Mouse (Mus musculus) erythroblast, adult 5-6 weeks (primary cell): ENCODE data around the gene Rack1. TPM values are rescaled to one million over a fixed set of nuclear protein-coding genes. Genes with fewer than 3 reads are reported as not detected.
"Not testable (repeated sequence)": the region's sequence is repeated elsewhere in the genome, so short reads cannot be mapped to it uniquely, and the experiment has no call there.

Experiments used
- ATAC-seq: replicated peaks from 2 replicates; pipeline ENCODE4 v1.8.0; 2016; ENCODE audit warnings: moderate number of reproducible peaks, mild to moderate bottlenecking, moderate TSS enrichment, inconsistent platforms; ENCODE audit not compliant: poor library complexity, low FRiP score, severe bottlenecking
- total RNA-seq, 2 experiments: library from RNA; stranded (forward) in 1 of 2; stranded (reverse) in 1 of 2; fragments of 150-400 nt in 1 of 2; fragments of 200-764, 138-1000 nt in 1 of 2; gene quantifications; 2 replicates each; pipeline versions ENCODE4 v1.2.3 to v1.2.4; 2015 to 2017; ENCODE audit warnings: low replicate concordance in 2 of 2

Gene Rack1
- total RNA-seq, 2 experiments from 2014 or later, result 242 to 630 TPM

DNA sequence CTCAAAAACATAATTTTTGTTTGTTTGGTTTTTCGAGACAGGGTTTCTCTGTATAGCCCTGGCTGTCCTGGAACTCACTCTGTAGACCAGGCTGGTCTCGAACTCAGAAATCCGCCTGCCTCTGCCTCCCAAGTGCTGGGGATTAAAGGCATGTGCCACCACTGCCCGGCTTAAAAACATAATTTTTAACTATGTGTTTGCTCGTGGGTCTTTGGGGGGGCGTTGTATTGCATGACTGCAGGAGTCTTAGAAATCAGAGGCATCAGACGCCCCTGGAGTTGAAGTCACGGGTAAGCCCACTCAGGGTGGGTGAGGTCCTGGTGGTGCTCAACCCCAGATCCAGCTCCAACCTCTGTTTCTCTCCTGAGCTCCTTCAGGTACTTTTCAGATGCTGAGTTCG is 8.2 kb upstream of the Rack1 start:
- ATAC-seq, result not testable (repeated sequence)

DNA sequence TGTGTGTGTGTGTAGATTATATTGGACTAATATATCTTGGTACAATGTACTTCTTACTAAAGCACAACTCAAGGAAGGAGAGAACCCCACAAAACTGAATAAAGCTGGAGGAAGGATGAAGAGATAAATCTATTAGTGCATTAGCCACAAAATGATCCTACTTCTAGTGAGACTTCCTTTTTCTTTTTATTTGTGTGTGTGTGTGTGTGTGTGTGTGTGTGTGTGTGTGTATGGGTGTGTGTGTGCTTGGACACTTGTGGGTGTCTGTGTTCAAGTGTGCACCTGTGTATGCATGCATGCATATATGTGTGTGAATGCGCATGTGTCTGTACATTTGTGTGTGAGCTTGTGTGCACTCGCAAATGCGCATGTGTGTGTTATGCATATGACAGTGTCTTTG is 6.9 kb upstream of the Rack1 start:
- no peak for ATAC-seq

DNA sequence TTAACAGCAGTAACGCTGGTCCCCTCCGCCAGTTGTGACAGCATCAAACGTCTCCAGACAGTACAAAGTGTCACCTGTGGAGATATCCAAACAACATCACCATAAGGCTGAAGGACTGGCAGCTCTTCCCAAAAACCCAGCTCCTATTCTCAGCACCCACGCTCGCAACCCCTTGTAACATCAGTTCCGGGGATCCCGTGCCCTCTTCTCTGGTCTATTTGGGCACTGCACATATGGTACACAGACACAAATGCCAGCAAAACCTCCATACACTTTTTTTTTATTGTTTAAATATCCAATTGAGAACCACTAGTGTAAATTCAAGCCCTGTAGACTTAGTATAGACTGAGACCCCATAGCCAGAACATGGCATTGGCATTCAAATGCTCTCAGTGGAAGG is 4.9 kb upstream of the Rack1 start:
- no peak for ATAC-seq

DNA sequence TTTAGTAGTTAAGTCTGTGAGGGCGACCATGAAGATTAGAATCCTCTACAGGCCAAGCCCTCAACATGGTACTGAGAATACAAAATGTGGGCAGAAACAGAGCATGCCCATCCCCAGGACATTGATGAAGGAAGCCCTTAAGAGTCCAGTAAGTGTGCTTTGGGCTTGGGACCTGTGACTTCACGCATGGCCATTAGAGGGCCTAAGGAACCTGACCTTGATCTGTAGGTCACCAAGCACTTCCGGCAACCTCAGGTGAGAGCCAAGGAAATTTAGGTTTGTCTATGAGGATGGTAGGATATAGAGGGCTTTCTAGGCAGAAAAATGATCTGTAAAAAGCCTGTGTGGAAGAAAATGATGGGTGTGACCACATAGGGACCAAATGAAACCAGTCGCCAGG is 3.8 kb upstream of the Rack1 start:
- no peak for ATAC-seq

DNA sequence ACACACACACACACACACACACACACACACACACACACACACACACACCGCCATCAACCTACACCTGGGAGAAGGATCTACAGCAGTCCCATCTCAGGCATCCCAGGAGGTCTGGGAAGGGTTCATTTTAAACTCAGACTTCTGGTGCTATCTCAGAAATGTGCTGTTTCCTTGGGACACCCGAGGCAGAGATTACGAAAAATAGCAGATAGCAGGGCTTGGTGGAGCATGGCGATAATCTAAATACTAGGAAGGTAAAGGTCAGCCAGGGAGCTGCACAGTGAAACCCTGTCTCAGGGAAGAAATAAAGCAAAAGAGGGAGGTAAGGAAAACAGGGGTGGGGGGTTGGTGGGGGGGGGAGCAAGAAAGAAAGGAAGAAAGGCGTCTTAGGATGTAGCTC is 2.8 kb upstream of the Rack1 start:
- ATAC-seq, result no peak

DNA sequence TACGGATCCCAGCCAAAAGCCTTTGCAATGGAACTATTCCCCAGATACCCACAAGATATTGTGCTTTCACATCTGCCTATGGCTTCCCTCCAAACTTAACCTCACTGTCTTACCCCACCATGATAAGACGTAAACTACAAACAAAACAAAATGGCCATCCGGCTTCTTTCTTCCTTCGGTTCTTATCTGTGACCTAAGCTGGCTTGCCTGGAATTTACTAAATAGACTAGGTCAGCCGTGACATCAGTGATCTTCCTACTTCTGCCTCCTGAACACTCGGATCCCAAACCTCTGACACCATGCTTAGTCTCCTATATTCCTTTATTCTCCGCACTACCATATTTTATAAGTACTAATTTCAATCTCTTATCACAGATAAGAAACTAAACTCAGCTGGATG is 1.8 kb upstream of the Rack1 start:
- no peak for ATAC-seq

DNA sequence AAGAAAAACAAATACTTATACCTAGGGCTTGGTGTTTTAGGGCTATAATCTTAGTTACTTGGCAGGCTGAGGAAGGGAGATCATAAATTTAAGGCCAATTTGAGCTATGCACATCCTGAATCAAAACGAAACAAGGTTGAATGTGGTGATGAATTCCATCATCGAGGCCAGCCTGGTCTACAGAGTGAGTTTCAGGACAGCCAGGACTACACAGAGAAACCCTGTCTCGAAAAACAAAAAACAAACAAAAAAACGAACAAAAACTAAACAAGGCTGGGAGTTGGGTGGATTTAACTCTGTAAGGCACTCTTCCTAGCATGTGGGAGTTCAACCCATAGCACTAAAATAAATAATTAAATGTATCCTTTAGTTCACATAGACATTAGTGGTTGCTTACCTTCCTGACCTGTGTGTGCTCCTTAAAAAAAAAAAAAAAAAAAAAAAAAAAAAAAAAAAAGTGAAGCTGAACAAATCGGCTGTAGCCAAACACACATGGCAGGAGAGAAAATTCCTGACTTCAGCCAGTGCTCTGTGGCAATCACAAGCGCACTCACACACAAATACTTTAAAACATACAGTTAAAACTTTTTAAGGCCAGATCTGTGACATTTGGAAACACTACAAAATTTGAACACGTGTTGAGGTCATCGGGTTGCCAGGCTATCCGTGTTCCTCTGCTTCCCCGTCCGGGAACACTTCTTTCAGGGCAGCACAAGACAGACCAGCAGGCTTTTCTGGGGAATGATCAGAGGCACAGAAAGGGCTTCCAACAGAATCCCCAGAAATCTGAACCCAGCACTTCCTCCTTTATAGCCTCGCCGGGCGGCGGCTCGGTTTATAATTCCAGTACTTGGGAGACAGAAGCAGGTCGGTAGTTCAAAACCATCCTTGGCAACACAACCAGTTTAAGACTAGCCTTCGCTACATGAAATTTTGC is 880 bp upstream of the Rack1 start:
- ATAC-seq, result peak; percentile 27

DNA sequence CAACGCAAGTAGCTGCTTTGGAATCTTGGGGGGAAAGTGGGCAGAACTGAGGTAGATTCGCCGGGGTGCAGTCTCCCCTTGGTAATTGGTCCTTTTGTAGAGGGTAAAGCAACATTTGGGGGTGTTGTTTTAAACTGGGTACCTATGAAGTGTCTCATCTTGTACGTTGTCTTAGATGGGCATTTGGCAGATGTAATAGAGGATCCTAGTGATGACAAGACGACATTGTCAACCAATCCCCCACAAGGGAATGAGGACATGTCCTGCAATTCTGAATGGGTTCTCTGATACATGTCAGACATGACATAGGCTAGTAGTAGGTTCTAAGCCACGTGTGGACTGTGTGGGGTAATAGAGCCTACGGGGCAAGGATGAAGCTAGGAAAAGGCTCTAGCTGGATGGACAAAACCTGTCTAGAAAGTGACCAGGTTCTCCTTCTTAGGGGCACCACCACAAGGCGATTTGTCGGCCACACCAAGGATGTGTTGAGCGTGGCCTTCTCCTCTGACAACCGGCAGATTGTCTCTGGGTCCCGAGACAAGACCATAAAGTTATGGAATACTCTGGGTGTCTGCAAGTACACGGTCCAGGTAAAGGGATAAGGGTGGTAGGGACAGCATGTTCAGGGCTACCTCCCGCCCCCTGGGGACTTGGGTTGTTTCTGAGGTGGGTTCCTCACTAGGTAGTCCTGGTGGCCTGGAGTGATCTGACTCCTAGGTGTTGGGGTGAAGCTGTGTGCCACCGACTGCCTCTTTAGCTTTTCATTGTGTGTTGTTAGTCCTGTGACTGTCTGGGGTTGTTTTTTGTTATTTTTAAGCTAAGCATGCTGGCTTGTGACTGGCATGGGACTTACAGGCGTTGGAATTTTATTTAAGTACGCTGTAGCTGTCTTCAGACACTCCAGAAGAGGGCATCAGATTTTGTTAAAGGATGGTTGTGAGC is 2.0 kb downstream of the Rack1 start:
- ATAC-seq, result no peak

DNA sequence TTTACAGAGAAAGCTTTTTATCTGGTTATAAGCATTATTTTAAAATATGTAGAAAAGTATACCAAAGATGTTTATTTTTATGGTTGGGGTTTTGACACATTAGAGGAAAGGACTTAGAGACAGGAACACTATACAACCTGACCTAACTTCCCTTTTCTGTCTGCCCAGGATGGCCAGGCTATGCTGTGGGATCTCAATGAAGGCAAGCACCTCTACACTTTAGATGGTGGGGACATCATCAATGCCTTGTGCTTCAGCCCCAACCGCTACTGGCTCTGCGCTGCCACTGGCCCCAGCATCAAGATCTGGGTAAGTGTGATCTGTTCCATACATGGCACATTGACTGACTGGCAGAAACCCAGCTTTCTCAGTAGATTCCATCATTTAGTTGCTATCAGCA is 3.9 kb downstream of the Rack1 start:
- ATAC-seq, result no peak

DNA sequence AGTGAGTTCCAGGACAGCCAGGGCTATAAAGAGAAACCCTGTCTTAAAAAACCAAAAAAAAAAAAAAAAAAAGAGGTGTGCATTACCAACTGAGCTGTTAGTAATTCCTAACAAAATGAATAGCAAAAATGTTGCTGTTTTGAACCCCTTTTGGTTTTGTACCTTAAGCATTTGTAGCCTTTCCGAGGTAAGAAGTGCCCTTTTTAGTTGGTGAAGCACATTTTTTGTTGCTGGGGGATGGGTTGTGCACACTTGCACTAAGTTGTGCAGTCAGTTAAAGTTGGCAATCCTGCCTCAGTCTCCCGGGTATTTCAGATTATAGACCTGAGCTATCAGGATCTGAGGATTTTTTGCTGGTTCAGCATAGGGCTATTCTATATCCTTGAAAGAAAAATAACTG is 4.8 kb downstream of the Rack1 start:
- ATAC-seq, result no peak

DNA sequence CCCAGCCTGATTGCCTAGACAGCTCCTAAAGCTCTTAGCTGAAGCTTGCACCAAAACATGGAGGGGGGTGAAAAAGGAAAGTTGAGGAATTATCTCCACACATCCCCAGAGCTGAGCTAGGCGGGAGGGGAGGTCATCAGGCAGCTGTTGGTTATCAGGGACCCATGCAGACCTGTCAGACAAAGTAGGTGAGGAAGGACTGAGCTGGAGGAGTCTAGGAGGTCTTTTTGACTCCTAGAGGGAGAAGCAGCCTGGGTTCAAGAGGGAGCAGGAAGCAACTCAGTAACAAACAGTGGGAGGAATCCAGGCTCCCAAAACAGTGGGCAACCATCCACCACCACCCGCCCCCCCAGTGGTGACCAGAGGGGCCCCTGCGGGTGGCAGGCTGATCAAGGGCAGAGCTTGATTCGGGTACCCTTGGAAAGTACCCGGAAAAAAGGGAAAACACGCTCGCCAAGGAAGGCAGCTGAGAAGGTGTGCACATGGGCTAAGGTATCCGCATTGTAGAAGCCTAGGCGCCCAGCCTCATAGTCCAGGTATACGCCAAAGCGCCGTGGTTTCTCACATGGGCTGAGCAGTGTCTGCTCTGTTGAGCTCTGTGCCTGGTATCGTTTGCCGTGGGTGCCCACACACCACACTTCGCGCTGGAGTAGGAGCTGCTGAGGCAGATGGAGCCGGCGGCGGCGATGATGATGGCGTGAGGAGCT is 6.9 kb downstream of the Rack1 start:
- no peak for ATAC-seq

DNA sequence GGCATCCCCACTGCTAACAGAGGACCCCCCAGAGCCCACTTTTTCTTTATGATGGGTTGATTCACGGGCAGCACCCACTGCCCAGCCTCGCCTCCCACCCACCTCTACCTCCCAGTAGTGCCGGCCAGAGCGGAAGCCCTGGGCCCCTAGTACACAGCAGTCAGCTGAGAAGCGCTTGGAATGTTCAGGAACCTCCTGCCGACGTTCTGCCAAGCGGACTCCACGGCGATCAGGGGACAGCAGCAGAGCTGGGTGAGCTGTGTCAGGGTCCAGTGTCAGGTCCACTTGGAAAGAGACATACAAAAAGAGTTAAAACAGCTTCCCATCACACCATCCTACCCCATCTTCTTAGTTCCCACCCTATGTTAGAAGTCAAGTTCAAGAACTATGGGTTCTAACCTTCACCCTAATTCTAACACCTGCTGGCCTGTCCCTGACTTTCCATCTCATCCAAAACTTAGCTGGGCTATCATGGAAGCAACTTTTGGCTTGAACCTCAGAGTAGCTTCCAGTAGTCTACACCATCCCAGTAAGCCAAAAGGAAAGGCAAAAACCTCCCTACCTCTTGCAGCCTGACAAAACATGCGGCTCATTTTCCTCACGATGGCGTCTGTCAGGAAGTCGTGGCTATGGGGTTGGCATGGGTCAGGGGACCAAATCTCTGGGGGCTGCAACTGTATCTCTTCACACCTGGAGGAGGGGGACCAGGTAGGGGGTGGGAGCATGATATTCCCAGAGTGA is 7.6 kb downstream of the Rack1 start:
- no peak for ATAC-seq

DNA sequence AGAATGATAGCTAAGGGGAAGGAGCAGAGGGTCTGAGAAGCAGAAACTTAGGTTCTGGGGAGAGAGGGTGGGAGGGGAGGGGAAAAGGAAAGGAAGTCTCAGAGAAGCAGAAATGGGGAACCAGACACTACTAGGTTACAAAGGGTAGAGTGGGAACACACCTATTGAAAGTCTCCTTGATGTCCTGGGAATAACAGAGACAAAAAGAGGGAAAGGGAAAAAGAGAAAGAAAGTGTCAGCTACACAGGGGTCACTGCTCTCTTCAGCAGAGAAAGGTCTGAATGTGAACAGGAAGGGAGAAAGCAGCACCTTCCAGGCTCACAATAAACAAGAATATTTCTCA is 8.1 kb downstream of the Rack1 start:
- no peak for ATAC-seq

DNA sequence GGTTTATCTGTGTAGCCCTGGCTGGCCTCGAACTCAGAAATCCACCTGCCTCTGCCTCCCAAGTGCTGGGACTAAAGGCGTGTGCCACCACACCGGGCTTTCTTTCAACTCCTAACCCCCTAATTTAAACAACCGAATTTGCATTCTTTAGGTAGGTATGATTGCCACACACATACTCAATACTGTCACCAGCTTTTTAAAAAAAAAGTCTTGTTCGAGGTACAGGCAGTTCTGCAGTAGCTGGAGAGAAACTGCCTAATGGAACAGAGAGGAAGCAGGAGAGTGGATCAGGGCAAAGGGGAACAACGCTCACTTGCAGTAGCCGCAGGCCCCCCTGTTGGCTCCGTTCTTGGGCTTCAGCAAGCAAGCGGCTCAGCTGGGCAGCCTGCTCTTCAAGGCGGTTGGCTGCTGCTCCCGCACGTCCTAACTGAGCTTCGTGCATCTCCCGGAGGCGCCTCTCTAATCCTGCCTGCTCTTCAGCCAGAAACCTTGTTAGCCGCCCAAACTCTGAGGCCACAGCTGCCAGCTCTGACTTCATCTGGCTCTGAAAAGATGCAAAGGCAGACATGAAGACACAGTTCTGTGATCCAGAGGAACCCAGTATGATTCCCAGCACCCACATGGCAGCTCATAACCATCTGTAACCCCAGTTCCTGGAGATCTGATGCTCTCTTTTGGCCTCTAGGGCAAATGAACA is 8.8 kb downstream of the Rack1 start:
- ATAC-seq, result no peak

DNA sequence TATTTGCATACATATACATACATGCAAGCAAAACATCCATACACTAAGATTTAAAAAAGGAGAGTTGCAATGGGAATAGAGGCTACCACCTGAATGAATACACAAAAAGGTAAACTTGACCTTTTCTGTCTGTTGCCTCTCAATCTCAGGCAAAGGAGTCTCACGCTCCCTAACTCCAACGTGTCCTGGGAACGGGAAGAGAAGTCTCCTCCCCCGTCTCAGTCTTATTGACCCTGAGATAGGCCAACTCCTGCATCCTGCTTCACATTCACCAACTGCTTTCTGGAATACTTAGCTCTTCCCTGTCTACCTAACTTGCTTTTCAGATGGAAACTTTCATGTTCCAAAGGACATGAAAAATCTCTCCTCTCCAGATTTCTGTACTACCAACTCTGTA is 9.3 kb downstream of the Rack1 start:
- ATAC-seq, result no peak

DNA sequence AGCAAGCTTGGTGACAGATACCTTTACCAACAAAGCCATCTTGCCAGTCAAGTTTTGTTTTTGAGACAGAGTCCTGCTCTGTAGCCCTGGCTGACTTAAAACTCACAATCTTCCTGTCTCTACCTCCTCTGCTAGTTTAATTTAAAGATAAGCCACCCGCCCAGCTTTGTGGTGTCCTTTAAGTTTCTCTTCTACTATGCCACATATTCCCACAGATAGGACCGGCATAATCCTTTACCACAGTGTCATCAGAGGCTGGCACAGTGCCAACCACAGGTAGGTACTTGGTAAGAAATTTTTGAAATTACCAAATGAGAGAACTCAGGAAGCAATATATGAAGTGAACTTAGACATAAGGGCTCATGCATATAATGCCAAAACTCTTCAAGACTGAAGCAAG is 10.0 kb downstream of the Rack1 start:
- ATAC-seq, result no peak

DNA sequence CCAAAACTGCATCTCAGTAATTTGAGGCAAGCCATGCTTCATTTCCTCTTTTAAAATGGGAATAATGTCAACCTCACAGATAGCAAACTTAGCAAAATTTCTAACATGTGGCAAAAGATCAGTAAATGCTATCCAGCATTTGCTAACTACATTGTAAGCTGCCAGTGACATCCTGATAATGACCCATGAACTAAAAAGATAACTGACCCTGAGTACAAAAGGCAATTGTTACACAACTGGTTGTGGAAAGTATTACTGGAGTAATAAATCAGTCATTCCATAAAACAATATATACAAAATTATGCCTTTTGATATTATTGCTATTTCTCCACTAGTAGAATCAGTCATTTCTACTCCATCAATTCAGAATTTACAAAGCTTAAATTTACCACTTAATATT is 13.7 kb downstream of the Rack1 start:
- no peak for ATAC-seq

DNA sequence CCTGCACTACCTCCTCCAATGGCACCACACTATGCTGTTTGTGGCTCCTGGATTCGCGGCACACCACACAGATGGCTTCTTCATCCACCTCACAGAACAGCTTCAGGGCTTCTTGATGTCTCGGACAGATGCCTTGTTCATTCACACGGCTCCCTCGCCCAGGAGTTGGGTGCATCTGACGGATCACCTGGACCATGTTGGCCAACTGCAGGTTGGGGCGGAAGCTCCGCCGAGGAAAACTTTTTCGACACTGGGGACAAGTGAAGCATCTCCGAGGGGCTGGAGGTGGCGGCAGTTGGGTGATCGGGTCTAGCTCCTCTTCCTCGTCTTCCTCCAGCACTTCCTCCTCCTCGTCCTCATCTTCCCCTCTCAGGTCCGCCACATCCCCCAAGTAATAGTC is 15.7 kb downstream of the Rack1 start:
- ATAC-seq, result no peak

DNA sequence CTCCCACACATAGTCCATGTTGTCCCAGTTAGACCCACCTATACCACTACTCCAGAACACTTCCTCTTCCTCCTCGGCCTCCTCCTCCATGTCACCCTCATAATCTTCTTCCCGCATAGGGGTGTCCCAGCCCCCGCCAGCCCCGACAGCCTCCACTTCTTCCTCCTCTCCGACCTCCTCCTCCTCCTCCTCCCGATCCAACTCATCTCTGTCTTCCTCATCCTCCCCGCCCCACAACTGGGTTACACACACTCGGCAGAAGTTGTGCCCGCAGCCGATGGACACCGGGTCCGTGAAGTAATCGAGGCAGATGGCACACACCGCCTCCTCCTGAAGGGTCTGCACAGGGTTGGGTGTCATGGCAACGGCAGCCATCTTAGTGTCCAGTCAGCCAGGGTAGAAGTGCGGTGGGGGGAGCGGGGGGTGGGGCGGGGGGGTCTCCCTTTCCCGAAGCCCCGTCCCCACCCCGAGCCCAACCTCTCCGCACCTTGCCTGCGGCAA is 16.2 kb downstream of the Rack1 start:
- 0 out of 2 replicates have a peak, but pooled peaks have one; percentile 2 for ATAC-seq
